Mouse (Mus musculus) MN1 (cell line): ENCODE results near the gene Smim8.
"Not testable (repeated sequence)": the region's sequence is repeated elsewhere in the genome, so short reads cannot be mapped to it uniquely, and the experiment has no call there.

Experiments used
- DNase-seq: peaks from one replicate; pipeline ENCODE4 v3.0.0-alpha.2; 2016; ENCODE audit warnings: low spot score

Smim8 gene

GRCm38 (mm10) chr4:34777677-34778527 is at the start of gene Smim8:
Gene Smim8 (minus strand): TSS chr4:34778423.
- peak; percentile 90 for DNase-seq

DNA sequence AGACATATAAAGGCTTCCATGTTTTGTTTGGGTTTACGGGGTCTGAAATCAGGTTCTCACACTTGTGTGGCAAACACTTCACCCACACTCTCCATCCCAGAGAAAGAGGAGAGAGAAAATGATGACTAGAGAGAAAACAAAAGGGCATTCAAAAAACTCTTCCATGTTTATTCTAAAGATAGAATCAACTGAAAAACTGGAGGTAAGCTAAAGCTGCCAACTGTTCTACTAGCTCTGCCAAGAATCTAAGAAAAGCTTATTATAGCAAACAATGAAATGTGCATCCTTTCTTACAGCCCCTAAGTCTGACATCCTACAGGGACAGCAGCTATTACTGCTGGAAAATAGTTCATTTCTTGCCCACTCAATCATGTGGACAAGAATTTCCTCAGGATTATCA is 45.7 kb upstream of the Smim8 start:
- DNase-seq: no peak

DNA sequence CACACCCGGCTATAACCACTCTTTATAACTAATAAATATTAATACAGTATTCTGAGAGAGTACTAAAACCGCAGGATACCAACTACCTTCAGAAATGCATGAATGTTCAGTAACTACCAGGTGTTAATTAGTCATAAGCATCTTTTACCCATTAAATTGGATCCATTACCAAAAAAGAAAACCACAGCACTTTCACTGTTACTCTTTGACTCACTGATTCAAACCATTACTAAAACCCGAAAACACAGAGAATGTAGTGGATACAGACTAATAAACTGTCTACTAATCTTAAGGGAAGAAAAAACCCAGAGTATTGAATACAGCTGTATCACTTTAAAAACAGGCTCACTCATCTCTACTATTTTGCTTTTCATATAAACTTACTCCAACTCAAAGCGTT is 41.7 kb upstream of the Smim8 start:
- no peak for DNase-seq

GRCm38 (mm10) chr4:34801166-34802034 is 23.2 kb upstream of the Smim8 start:
- no peak for DNase-seq

GRCm38 (mm10) chr4:34798005-34798404 is 19.8 kb upstream of the Smim8 start:
- no peak for DNase-seq

DNA sequence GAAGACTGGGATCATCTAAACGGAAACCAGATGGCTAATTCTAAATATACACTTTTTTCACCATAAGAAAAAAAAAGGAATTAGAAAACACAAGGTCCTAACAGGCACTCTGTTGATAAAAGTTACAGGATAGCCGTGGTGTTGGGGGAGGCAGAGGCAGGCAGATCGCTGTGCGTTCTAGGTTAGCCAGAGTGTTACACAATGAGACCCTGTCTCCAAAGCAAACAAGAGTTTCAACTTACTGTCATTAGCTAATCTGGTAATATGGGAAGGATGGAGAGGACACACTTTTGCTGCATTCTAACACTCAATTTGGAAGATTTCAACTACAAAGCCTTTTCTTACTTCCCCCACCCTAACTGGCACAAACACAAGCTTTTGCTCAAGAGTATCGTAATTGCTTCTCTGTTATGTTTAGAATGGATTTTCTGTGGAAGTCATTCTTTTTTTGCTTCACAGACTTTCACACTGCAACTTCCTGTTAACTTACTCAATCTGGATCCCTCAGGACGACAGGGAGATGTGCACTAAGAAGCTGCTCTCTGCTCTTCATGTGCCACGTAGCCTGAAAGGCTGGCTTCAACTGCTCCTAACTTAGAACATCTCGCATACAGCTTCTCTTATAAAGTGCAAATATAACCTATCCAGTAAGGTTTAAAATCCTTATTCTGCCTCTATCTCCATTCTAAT is 19.2 kb upstream of the Smim8 start:
- DNase-seq: no peak

- DNase-seq: no peak
Observed at GRCm38 (mm10) chr4:34796294-34796693, 18.1 kb upstream of the Smim8 start.

GRCm38 (mm10) chr4:34786476-34786875 is 8.3 kb upstream of the Smim8 start:
- no peak for DNase-seq

GRCm38 (mm10) chr4:34785646-34786045 is 7.4 kb upstream of the Smim8 start:
- no peak for DNase-seq

DNA sequence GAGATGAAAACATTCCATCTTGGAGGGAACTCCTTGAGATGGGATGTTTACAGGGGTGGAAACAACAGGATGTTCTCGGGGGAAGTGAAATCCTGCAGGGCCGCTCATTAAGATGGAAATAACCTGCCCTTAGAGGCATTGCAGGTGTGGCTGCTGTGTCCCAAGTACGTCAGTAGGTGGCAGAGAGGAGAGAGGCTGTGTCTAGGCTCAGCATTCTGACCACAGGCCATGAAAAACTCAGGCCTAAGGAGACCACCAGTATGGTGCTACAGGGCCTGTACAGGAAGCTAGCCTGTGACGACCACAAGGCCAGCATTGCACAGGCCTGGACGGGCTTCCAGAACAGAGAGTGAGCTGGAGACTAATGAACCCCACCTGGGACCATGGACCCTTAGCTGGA is 6.6 kb upstream of the Smim8 start:
- DNase-seq: no peak

GRCm38 (mm10) chr4:34782730-34783129 is 4.5 kb upstream of the Smim8 start:
- DNase-seq: no peak

DNA sequence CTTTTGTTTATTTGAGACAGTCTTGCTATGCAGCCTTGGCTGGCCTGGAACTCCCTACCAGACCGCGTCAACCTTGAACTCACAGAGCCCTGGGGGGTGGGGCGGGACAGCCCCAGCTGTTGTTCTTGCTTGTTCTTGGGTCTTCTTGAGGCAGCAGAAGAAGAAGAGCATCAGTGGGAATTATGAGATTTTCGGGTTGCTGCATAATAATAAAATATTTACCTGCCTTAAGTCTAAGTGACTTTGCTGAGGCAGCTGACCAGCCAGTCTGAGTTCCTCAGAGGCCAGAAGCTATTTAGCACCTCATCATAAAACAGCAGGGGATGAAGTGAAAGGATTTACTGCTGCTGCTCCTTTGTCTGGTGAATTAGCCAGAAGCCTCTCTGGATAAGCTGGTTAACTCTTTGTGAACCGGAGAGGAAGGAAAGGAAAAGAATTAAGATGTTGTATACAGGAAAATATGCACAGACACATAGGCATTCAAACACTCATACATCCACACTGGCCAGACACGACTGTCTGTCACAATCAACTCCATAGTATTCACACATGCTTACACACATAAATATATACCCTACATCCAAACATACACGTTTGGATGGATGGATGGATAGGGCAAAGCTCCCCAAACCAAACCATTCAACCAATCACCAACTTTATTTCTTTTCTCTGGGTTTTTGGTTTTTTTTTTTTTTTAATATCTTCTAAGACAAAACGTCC is 6.4 kb downstream of the Smim8 start:
- DNase-seq: no peak

GRCm38 (mm10) chr4:34756163-34756562 is 22.1 kb downstream of the Smim8 start, which contains the start of gene Gm136:
Gene Gm136 (minus strand): TSS chr4:34756263.
- no peak for DNase-seq

DNA sequence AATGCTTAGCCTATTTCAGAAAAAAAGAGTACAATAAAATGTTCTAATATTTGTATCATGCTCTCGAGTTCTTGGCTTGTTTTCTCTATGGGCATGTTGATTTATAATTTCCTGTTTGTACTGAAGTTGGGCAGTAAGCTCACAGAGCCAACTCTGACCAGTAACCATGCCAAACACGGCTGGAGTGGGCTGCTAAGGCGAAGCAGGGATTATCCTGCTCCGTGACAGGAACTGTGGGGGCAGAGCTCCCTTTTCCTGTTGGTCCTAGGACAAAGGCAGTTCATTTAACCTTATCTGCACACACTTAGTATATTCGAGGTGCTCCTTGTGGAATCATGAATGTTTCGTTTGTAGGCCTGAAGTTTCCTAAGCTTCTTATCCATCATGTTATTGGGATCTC is 29.0 kb downstream of the Smim8 start:
- peak; percentile 1 for DNase-seq

DNA sequence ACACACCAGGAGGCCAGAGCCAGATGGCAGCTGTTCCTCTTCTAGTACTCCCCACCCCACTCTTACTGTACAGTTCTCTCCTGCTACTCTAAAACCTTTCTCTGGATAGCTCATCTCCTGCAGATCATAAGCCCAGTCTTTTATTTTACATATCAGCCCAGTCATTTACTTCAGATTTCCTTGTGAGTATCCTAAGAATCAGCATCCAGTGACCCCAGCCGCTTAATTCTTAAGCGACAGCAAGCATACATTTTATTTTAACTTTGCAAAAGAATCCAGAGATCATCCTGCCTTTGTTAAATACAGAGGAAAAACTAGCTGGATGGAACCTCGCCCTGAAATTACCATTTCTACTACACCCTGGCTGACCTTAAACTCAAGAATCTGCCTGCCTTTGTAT is 43.8 kb downstream of the Smim8 start:
- DNase-seq: no peak

- not testable (repeated sequence) for DNase-seq
Observed at GRCm38 (mm10) chr4:34733415-34733814, 44.8 kb downstream of the Smim8 start.

- peak; percentile 65 for DNase-seq
Observed at GRCm38 (mm10) chr4:34729851-34730341, 48.3 kb downstream of the Smim8 start, which contains the start of gene Cfap206. Gene Cfap206 (minus strand): TSS chr4:34730206.

GRCm38 (mm10) chr4:34725710-34726109 is 52.5 kb downstream of the Smim8 start:
- not testable (repeated sequence) for DNase-seq

GRCm38 (mm10) chr4:34724306-34724705 is 53.9 kb downstream of the Smim8 start:
- no peak for DNase-seq

DNA sequence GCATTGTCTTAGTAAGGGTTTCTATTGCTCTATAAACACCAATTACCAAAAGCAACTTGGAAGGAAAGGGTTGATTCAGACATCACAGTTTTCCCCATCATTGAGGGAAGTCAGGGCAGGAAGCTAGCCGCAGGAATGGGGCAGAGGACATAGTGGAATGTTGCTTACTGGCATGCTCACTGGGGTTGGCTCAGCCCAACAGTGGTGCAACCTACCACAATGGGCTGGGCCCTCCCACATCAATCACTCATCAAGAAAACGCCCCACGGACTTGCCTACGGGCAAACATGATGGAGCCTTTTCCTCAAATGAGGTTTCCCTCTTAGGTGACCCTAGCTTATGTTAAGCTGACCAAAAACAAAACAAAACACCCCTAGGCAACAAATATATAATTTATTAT is 55.0 kb downstream of the Smim8 start:
- no peak for DNase-seq

DNA sequence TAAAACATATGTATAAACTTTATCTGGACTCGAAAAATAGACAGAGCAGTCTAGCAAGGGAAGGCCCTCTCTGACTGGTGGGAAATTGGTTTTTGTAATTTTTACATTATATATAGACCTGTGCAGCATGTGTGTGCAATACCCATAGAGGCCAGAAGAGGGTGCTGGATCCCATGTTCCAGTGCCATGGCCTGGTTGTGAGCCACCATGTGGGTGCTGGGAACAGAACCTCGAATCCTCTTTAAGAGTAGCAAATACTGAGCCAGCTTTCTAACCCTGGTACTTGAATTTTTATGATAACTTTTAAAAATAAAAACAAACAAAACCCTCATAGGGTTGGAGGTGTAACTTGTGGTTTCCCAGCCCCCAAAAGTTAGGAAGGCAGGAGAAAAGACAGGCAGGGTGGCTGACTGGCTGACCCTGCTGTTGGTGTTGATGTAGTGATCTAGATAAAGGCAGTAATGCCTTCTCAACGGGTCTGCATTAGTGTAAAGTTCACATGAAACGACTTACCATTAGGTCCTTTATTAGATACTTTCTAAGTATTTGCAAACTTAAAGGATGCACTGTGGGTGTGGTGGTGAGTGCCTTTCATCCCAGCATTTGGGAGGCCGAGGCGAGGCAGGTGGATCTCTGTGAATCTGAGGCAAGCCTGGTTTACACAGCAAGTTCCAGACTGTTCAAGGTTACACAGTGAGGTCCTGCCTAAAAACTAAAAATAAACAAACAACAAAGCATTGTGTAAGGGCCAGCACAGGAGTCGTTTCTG is 57.9 kb downstream of the Smim8 start:
- no peak for DNase-seq
